Mouse (Mus musculus): Measurements from ENCODE around the gene Spsb4. TPM values are rescaled to one million over a fixed set of nuclear protein-coding genes. Genes with fewer than 3 reads are reported as not detected.

The Spsb4 gene
- total and polyA plus RNA-seq, 2 experiments: 1.5 to 3.5 TPM

GRCm38 (mm10) chr9:96914005-96914404, 104.6 kb downstream of the Spsb4 start:
- TF ChIP-seq POLR2A (IDR thresholded peaks at IDR 0.05; ENCODE audit: extremely low read depth, insufficient read depth, low read length) (no peak), CTCF (IDR thresholded peaks at IDR 0.05; ENCODE audit: low read depth, low read length) (no peak)
- H3K4me3 ChIP-seq (ENCODE audit: insufficient read depth, low read depth, low read length): no peak overlapping the region
- no peak overlapping the region for H3K9ac ChIP-seq (ENCODE audit: low read depth, low read length)
- no peaks in the 10 kb centered on the region for H3K79me2 ChIP-seq (ENCODE audit: control insufficient read depth, insufficient read depth, low read length)
- H3K4me1 ChIP-seq (ENCODE audit: control insufficient read depth, insufficient read depth, low read length): no peaks in the 10 kb centered on the region
- 91% methylated on average over 3 of the region's 3 CpGs for WGBS
- no peaks in the 10 kb centered on the region for H3K36me3 ChIP-seq (ENCODE audit: control insufficient read depth, insufficient read depth, low read length)
- no peaks in the 10 kb centered on the region for H3K27me3 ChIP-seq (ENCODE audit: control insufficient read depth, insufficient read depth, low read length)
- H3K27ac ChIP-seq (replicated peaks; ENCODE audit: insufficient read depth, low read depth, low read length): no peak overlapping the region
- DNase-seq (ENCODE audit: extremely low read depth, low read depth, low spot score): no peak

GRCm38 (mm10) chr9:96909503-96909902, 109.1 kb downstream of the Spsb4 start:
- Histone ChIP-seq H3K36me3 (ENCODE audit: control insufficient read depth, insufficient read depth, low read length) (no peaks in the 10 kb centered on the region), H3K4me1 (ENCODE audit: control insufficient read depth, insufficient read depth, low read length) (no peaks in the 10 kb centered on the region), H3K4me3 (ENCODE audit: insufficient read depth, low read depth, low read length) (no peak overlapping the region), H3K27me3 (ENCODE audit: control insufficient read depth, insufficient read depth, low read length) (no peaks in the 10 kb centered on the region), H3K9ac (ENCODE audit: low read depth, low read length) (no peak overlapping the region), H3K79me2 (ENCODE audit: control insufficient read depth, insufficient read depth, low read length) (no peaks in the 10 kb centered on the region), H3K27ac (replicated peaks; ENCODE audit: insufficient read depth, low read depth, low read length) (no peak overlapping the region)
- WGBS: 89% methylated on average over 1 of the region's 1 CpGs
- no peak for TF ChIP-seq POLR2A (IDR thresholded peaks at IDR 0.05; ENCODE audit: extremely low read depth, insufficient read depth, low read length)
- no peak for TF ChIP-seq CTCF (IDR thresholded peaks at IDR 0.05; ENCODE audit: low read depth, low read length)
- DNase-seq (ENCODE audit: extremely low read depth, low read depth, low spot score): no peak

GRCm38 (mm10) chr9:96908737-96909136, 109.9 kb downstream of the Spsb4 start:
- H3K4me1 ChIP-seq (ENCODE audit: control insufficient read depth, insufficient read depth, low read length): no peaks in the 10 kb centered on the region
- WGBS: 70% methylated on average over 2 of the region's 2 CpGs
- no peak overlapping the region for H3K27ac ChIP-seq (replicated peaks; ENCODE audit: insufficient read depth, low read depth, low read length)
- no peaks in the 10 kb centered on the region for H3K79me2 ChIP-seq (ENCODE audit: control insufficient read depth, insufficient read depth, low read length)
- no peak overlapping the region for H3K9ac ChIP-seq (ENCODE audit: low read depth, low read length)
- no peak for TF ChIP-seq POLR2A (IDR thresholded peaks at IDR 0.05; ENCODE audit: extremely low read depth, insufficient read depth, low read length)
- no peak for TF ChIP-seq CTCF (IDR thresholded peaks at IDR 0.05; ENCODE audit: low read depth, low read length)
- no peaks in the 10 kb centered on the region for H3K27me3 ChIP-seq (ENCODE audit: control insufficient read depth, insufficient read depth, low read length)
- no peaks in the 10 kb centered on the region for H3K36me3 ChIP-seq (ENCODE audit: control insufficient read depth, insufficient read depth, low read length)
- no peak overlapping the region for H3K4me3 ChIP-seq (ENCODE audit: insufficient read depth, low read depth, low read length)
- no peak for DNase-seq (ENCODE audit: extremely low read depth, low read depth, low spot score)

GRCm38 (mm10) chr9:96904360-96905355, 114.0 kb downstream of the Spsb4 start:
- DNase-seq (ENCODE audit: extremely low read depth, low read depth, low spot score): no peak
- Histone ChIP-seq H3K36me3 (ENCODE audit: control insufficient read depth, insufficient read depth, low read length) (no peaks in the 10 kb centered on the region), H3K4me1 (ENCODE audit: control insufficient read depth, insufficient read depth, low read length) (no peaks in the 10 kb centered on the region), H3K27ac (replicated peaks; ENCODE audit: insufficient read depth, low read depth, low read length) (no peak overlapping the region), H3K4me3 (ENCODE audit: insufficient read depth, low read depth, low read length) (no peak overlapping the region), H3K9ac (ENCODE audit: low read depth, low read length) (no peak overlapping the region), H3K27me3 (ENCODE audit: control insufficient read depth, insufficient read depth, low read length) (no peaks in the 10 kb centered on the region), H3K79me2 (ENCODE audit: control insufficient read depth, insufficient read depth, low read length) (no peaks in the 10 kb centered on the region)
- TF ChIP-seq CTCF (IDR thresholded peaks at IDR 0.05; ENCODE audit: low read depth, low read length): no peak
- TF ChIP-seq POLR2A (IDR thresholded peaks at IDR 0.05; ENCODE audit: extremely low read depth, insufficient read depth, low read length): no peak
- WGBS: 83% methylated on average over 7 of the region's 7 CpGs

- Histone ChIP-seq H3K4me3 (ENCODE audit: insufficient read depth, low read depth, low read length) (no peak overlapping the region), H3K9ac (ENCODE audit: low read depth, low read length) (no peak overlapping the region), H3K4me1 (ENCODE audit: control insufficient read depth, insufficient read depth, low read length) (no peaks in the 10 kb centered on the region), H3K27me3 (ENCODE audit: control insufficient read depth, insufficient read depth, low read length) (no peaks in the 10 kb centered on the region), H3K36me3 (ENCODE audit: control insufficient read depth, insufficient read depth, low read length) (no peaks in the 10 kb centered on the region), H3K27ac (replicated peaks; ENCODE audit: insufficient read depth, low read depth, low read length) (no peak overlapping the region), H3K79me2 (ENCODE audit: control insufficient read depth, insufficient read depth, low read length) (no peaks in the 10 kb centered on the region)
- WGBS: 79% methylated on average over 5 of the region's 5 CpGs
- no peak for TF ChIP-seq POLR2A (IDR thresholded peaks at IDR 0.05; ENCODE audit: extremely low read depth, insufficient read depth, low read length)
- TF ChIP-seq CTCF (IDR thresholded peaks at IDR 0.05; ENCODE audit: low read depth, low read length): no peak
- no peak for DNase-seq (ENCODE audit: extremely low read depth, low read depth, low spot score)
Observed at GRCm38 (mm10) chr9:96899717-96900116, 118.9 kb downstream of the Spsb4 start.

GRCm38 (mm10) chr9:96899004-96899403, 119.6 kb downstream of the Spsb4 start:
- Histone ChIP-seq H3K4me1 (ENCODE audit: control insufficient read depth, insufficient read depth, low read length) (0 out of 2 replicates have a peak, but pooled peaks cover under 1% of the 10 kb centered on the region), H3K4me3 (ENCODE audit: insufficient read depth, low read depth, low read length) (no peak overlapping the region), H3K27me3 (ENCODE audit: control insufficient read depth, insufficient read depth, low read length) (no peaks in the 10 kb centered on the region), H3K9ac (ENCODE audit: low read depth, low read length) (no peak overlapping the region), H3K79me2 (ENCODE audit: control insufficient read depth, insufficient read depth, low read length) (no peaks in the 10 kb centered on the region), H3K36me3 (ENCODE audit: control insufficient read depth, insufficient read depth, low read length) (no peaks in the 10 kb centered on the region), H3K27ac (replicated peaks; ENCODE audit: insufficient read depth, low read depth, low read length) (no peak overlapping the region)
- no peak for DNase-seq (ENCODE audit: extremely low read depth, low read depth, low spot score)
- TF ChIP-seq CTCF (IDR thresholded peaks at IDR 0.05; ENCODE audit: low read depth, low read length): no peak
- no peak for TF ChIP-seq POLR2A (IDR thresholded peaks at IDR 0.05; ENCODE audit: extremely low read depth, insufficient read depth, low read length)
